Mouse (Mus musculus) C2C12 (cell line): ENCODE measurements at regions not wholly inside any gene's neighbourhood (a gene's known extent, or its start where the extent isn't known, plus 50 kb on each side); places are given as distances from the start of the nearest gene placed in this dataset.

Experiments used
- CEBPB ChIP-seq: IDR thresholded peaks from one replicate; pipeline ENCODE4 v1.6.1; 2011; ENCODE audit warnings: low read depth, mild to moderate bottlenecking, control low read depth, moderate library complexity
- CTCF ChIP-seq: IDR thresholded peaks from one replicate; pipeline ENCODE4 v1.5.1; 2011; ENCODE audit not compliant: control insufficient read depth, insufficient read depth, insufficient read length
- FOSL1 ChIP-seq: IDR thresholded peaks from one replicate; pipeline ENCODE4 v1.8.0; 2011; ENCODE audit warnings: mild to moderate bottlenecking, low read length; ENCODE audit not compliant: poor library complexity, insufficient read depth, severe bottlenecking
- MAX ChIP-seq: IDR thresholded peaks from one replicate; pipeline ENCODE4 v1.6.1; 2011; ENCODE audit warnings: mild to moderate bottlenecking, control low read depth
- MYOD1 ChIP-seq: IDR thresholded peaks from one replicate; pipeline ENCODE4 v1.6.1; 2011; ENCODE audit warnings: low read depth; ENCODE audit not compliant: control insufficient read depth, insufficient read length
- USF1 ChIP-seq: IDR thresholded peaks from one replicate; pipeline ENCODE4 v1.6.1; 2011; ENCODE audit warnings: low read depth, mild to moderate bottlenecking, control low read depth, moderate library complexity

GRCm38 (mm10) chr13:5937970-5938369 lies 76.7 kb downstream of the Klf6 start:
- TF ChIP-seq MAX (no peak), FOSL1 (no peak), CTCF (no peak), MYOD1 (no peak), CEBPB (no peak), USF1 (no peak)
